Comparison of ENCODE assay signal across 7 mouse cellular contexts in genomic region chr2:11331528-11332446, GRCm38 (mm10).
A peak's percentile ranks its signal among the peaks of the same experiment; 100 is the strongest.
DNase-seq lines count a peak whose midpoint lies in the region; ATAC-seq and TF ChIP-seq lines count a peak whose summit lies in the region.

No protein-coding gene starts in this region.

- no peaks in the 10 kb centered on the region for H3K9me3 ChIP-seq in intestine, embryonic 14.5 days (ENCODE audit: control insufficient read depth, low read length)

- intact Hi-C loops in gastrocnemius, adult 2 months (cut with DNase I) = loop anchor here (1.0 to 10.0 kb wide), 3 partner anchors 169 to 353 kb away; no protein-coding TSS in a partner anchor
- intact Hi-C loops in left cerebral cortex, postnatal 14 days (cut with DNase I) = loop anchor here (1.0 to 2.0 kb wide), 2 partner anchors 170 to 211 kb away; no protein-coding TSS in a partner anchor

- no peak overlapping the region for H3K4me3 ChIP-seq in gastrocnemius, adult 2 months
- no peak overlapping the region for H3K4me3 ChIP-seq in intestine, embryonic 14.5 days (ENCODE audit: low read depth, low read length)

- ATAC-seq in intestine, embryonic 14.5 days (replicated peaks; ENCODE audit: low FRiP score, low TSS enrichment, low read depth) = peak; percentile 82
- peak; percentile 52 for ATAC-seq in megakaryocyte progenitor cell, adult 5-6 weeks (replicated peaks; ENCODE audit: poor library complexity)

- WGBS in intestine, embryonic 14.5 days = 26% methylated on average over 11 of the region's 11 CpGs

- H3K36me3 ChIP-seq in intestine, embryonic 14.5 days (ENCODE audit: control insufficient read depth, insufficient read depth, low read length) = no peaks in the 10 kb centered on the region

- TF ChIP-seq CTCF in gastrocnemius, adult 2 months (IDR thresholded peaks at IDR 0.05) = peak; percentile 87

- H3K4me1 ChIP-seq in intestine, embryonic 14.5 days (replicated peaks; ENCODE audit: control insufficient read depth, insufficient read depth, low read length) = no peaks in the 10 kb centered on the region; the same call in 1 of the 2 replicates

- H3K27ac ChIP-seq in gastrocnemius, adult 2 months = no peak overlapping the region
- no peak overlapping the region for H3K27ac ChIP-seq in intestine, embryonic 14.5 days (ENCODE audit: low read depth)

- no peaks in the 10 kb centered on the region for H3K27me3 ChIP-seq in intestine, embryonic 14.5 days (replicated peaks; ENCODE audit: control insufficient read depth, insufficient read depth, low read length)

- DNase-seq in adipocyte (ENCODE audit: low spot score) = peak; percentile 91
- peak; percentile 55 to 70 for DNase-seq in cerebellum, postnatal 36 days
- peak; percentile 64 for DNase-seq in gastrocnemius, adult 2 months
- DNase-seq in intestine, embryonic 14.5 days (ENCODE audit: low spot score) = peak; percentile 91
- peak; percentile 78 for DNase-seq in left cerebral cortex, postnatal 14 days (ENCODE audit: low spot score in 2 of 2)
- DNase-seq in right cerebral cortex, postnatal 4 days = peak; percentile 72

- no peak overlapping the region for H3K4me2 ChIP-seq in intestine, embryonic 14.5 days (ENCODE audit: low read length)

- no peak overlapping the region for H3K9ac ChIP-seq in intestine, embryonic 14.5 days (ENCODE audit: low read length)
